21 mouse cellular contexts compared by ENCODE assay signal in the genomic region with DNA sequence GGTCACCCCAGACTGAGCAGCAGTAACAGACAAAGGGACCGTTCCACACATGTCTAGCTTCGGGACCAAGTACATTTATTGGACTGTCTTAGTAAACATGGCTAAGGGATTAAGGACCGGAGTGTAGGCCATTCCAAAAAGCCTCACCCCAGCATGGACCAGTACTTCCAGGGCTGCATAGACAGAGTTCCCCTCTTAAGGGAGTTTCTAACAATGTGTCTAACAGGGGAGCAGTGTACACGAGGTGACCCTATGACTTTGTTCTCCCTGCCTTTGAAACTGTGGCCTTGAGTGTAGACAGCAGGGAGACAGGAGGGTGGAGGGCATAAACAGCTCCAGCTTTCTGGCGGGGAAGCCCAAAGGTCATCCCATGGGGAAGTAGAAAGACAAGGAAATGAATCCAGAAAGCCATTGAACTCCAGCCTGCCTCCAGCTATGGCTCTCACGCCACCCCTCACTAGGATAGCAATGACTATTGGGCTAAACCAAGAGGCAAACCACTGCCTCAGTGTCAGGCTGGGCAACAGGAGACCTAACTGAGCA.
DNase-seq lines count a peak whose midpoint lies in the region; ATAC-seq and TF ChIP-seq lines count a peak whose summit lies in the region.
"Had no signal": no experiment of that assay in that cellular context is flagged by ENCODE, and none has a peak within 500 bp of the region (broad histone marks: within the 10 kb centered on the region; RNA-seq: fewer than 3 reads in every experiment).

No protein-coding gene starts in this region.

- TF ChIP-seq EP300 in stomach, postnatal 0 days (optimal IDR thresholded peaks at IDR 0.05), result no peak

- WGBS in hindbrain, embryonic 10.5 days, result 84% methylated on average over 6 of the region's 6 CpGs
- 79% methylated on average over 6 of the region's 6 CpGs for WGBS in hindbrain, embryonic 12.5 days
- WGBS in intestine, embryonic 14.5 days, result 64% methylated on average over 6 of the region's 6 CpGs
- 56% methylated on average over 6 of the region's 6 CpGs for WGBS in intestine, embryonic 16.5 days
- 68% methylated on average over 6 of the region's 6 CpGs for WGBS in stomach, postnatal 0 days

- no peak overlapping the region for H3K4me2 ChIP-seq in hindbrain, embryonic 12.5 days (replicated peaks)
- no peak overlapping the region for H3K4me2 ChIP-seq in intestine, embryonic 14.5 days (ENCODE audit: low read length)
- no peak overlapping the region for H3K4me2 ChIP-seq in intestine, embryonic 16.5 days (ENCODE audit: low read depth, low read length)
- no peak overlapping the region for H3K4me2 ChIP-seq in stomach, postnatal 0 days (replicated peaks; ENCODE audit: low read depth)
- H3K4me2 ChIP-seq: embryonic facial prominence, embryonic 12.5 days; forebrain, embryonic 15.5 days; heart, embryonic 11.5 days; heart, embryonic 15.5 days; hindbrain, embryonic 14.5 days had no signal

- H3K27me3 ChIP-seq in hindbrain, embryonic 10.5 days (ENCODE audit: insufficient read depth, poor library complexity, severe bottlenecking), result no peaks in the 10 kb centered on the region
- no peaks in the 10 kb centered on the region for H3K27me3 ChIP-seq in hindbrain, embryonic 12.5 days
- H3K27me3 ChIP-seq in intestine, embryonic 14.5 days (replicated peaks; ENCODE audit: control insufficient read depth, insufficient read depth, low read length), result no peaks in the 10 kb centered on the region
- no peaks in the 10 kb centered on the region for H3K27me3 ChIP-seq in intestine, embryonic 16.5 days (replicated peaks; ENCODE audit: control insufficient read depth, insufficient read depth, low read length)
- H3K27me3 ChIP-seq in stomach, postnatal 0 days (ENCODE audit: control insufficient read depth, insufficient read depth, low read length), result no peaks in the 10 kb centered on the region
- H3K27me3 ChIP-seq: forebrain, embryonic 15.5 days; heart, embryonic 15.5 days had no signal

- peak overlapping the region; percentile 3; the same call in 1 of the 2 replicates for H3K27ac ChIP-seq in hindbrain, embryonic 10.5 days
- H3K27ac ChIP-seq in hindbrain, embryonic 12.5 days, result no peak overlapping the region
- no peak overlapping the region for H3K27ac ChIP-seq in intestine, embryonic 14.5 days (ENCODE audit: low read depth)
- H3K27ac ChIP-seq in intestine, embryonic 16.5 days (ENCODE audit: low read length), result 0 out of 2 replicates have a peak overlapping the region, but pooled peaks have one; percentile 3
- 0 out of 2 replicates have a peak overlapping the region, but pooled peaks have one; percentile 30 for H3K27ac ChIP-seq in stomach, postnatal 0 days (replicated peaks)
- H3K27ac ChIP-seq: embryonic facial prominence, embryonic 12.5 days; forebrain, embryonic 15.5 days; heart, embryonic 15.5 days; hindbrain, embryonic 14.5 days had no signal

- H3K36me3 ChIP-seq in hindbrain, embryonic 10.5 days, result no peaks in the 10 kb centered on the region
- no peaks in the 10 kb centered on the region for H3K36me3 ChIP-seq in hindbrain, embryonic 12.5 days
- H3K36me3 ChIP-seq in intestine, embryonic 14.5 days (ENCODE audit: control insufficient read depth, insufficient read depth, low read length), result no peaks in the 10 kb centered on the region
- no peaks in the 10 kb centered on the region for H3K36me3 ChIP-seq in intestine, embryonic 16.5 days (ENCODE audit: control insufficient read depth, insufficient read depth, low read length)
- H3K36me3 ChIP-seq in stomach, postnatal 0 days (ENCODE audit: control insufficient read depth, insufficient read depth, low read length), result no peaks in the 10 kb centered on the region
- H3K36me3 ChIP-seq: embryonic facial prominence, embryonic 12.5 days; forebrain, embryonic 15.5 days; G1E; heart, embryonic 15.5 days had no signal

- no peaks in the 10 kb centered on the region for H3K9me3 ChIP-seq in hindbrain, embryonic 10.5 days
- no peaks in the 10 kb centered on the region for H3K9me3 ChIP-seq in hindbrain, embryonic 12.5 days (replicated peaks)
- H3K9me3 ChIP-seq in intestine, embryonic 14.5 days (ENCODE audit: control insufficient read depth, low read length), result no peaks in the 10 kb centered on the region
- no peaks in the 10 kb centered on the region for H3K9me3 ChIP-seq in intestine, embryonic 16.5 days (ENCODE audit: control insufficient read depth, low read length)
- no peaks in the 10 kb centered on the region for H3K9me3 ChIP-seq in stomach, postnatal 0 days (ENCODE audit: control insufficient read depth, low read length)
- H3K9me3 ChIP-seq: embryonic facial prominence, embryonic 12.5 days; forebrain, embryonic 15.5 days; G1E; heart, embryonic 15.5 days had no signal

- no peak overlapping the region for H3K4me3 ChIP-seq in hindbrain, embryonic 10.5 days
- no peak overlapping the region for H3K4me3 ChIP-seq in hindbrain, embryonic 12.5 days
- H3K4me3 ChIP-seq in intestine, embryonic 14.5 days (ENCODE audit: low read depth, low read length), result no peak overlapping the region
- no peak overlapping the region for H3K4me3 ChIP-seq in intestine, embryonic 16.5 days (ENCODE audit: low read length)
- no peak overlapping the region for H3K4me3 ChIP-seq in stomach, postnatal 0 days (ENCODE audit: low read depth, low read length)
- H3K4me3 ChIP-seq: embryonic facial prominence, embryonic 12.5 days; forebrain, embryonic 15.5 days; heart, embryonic 15.5 days had no signal

- no peak for TF ChIP-seq CTCF in stomach, postnatal 0 days (IDR thresholded peaks at IDR 0.05; ENCODE audit: low read depth)

- no peak for ATAC-seq in hindbrain, embryonic 12.5 days (ENCODE audit: low FRiP score)
- ATAC-seq in intestine, embryonic 14.5 days (replicated peaks; ENCODE audit: low FRiP score, low TSS enrichment, low read depth), result no peak; the same call in 1 of the 2 replicates
- ATAC-seq in intestine, embryonic 16.5 days, result peak; percentile 63
- no peak for ATAC-seq in stomach, postnatal 0 days (ENCODE audit: low FRiP score, low TSS enrichment)
- ATAC-seq: CD4-positive, CD25-positive, alpha-beta regulatory T cell, adult 4 months; forebrain, embryonic 15.5 days had no signal

- H3K4me1 ChIP-seq in hindbrain, embryonic 10.5 days (replicated peaks), result peaks cover 14% of the 10 kb centered on the region
- peaks cover 2% of the 10 kb centered on the region; the same call in 1 of the 2 replicates for H3K4me1 ChIP-seq in hindbrain, embryonic 12.5 days
- H3K4me1 ChIP-seq in intestine, embryonic 14.5 days (replicated peaks; ENCODE audit: control insufficient read depth, insufficient read depth, low read length), result peaks cover 3% of the 10 kb centered on the region; the same call in 1 of the 2 replicates
- peaks cover 7% of the 10 kb centered on the region; the same call in 1 of the 2 replicates for H3K4me1 ChIP-seq in intestine, embryonic 16.5 days (ENCODE audit: control insufficient read depth, insufficient read depth, low read length)
- H3K4me1 ChIP-seq in stomach, postnatal 0 days (replicated peaks; ENCODE audit: control insufficient read depth, insufficient read depth), result no peaks in the 10 kb centered on the region
- H3K4me1 ChIP-seq: forebrain, embryonic 15.5 days had no signal

- no peak overlapping the region for H3K9ac ChIP-seq in hindbrain, embryonic 12.5 days
- H3K9ac ChIP-seq in intestine, embryonic 14.5 days (ENCODE audit: low read length), result no peak overlapping the region
- H3K9ac ChIP-seq in intestine, embryonic 16.5 days (ENCODE audit: low read depth, low read length), result no peak overlapping the region
- H3K9ac ChIP-seq in stomach, postnatal 0 days (ENCODE audit: low read length), result no peak overlapping the region
- H3K9ac ChIP-seq: embryonic facial prominence, embryonic 12.5 days; forebrain, embryonic 15.5 days; heart, embryonic 15.5 days; hindbrain, embryonic 14.5 days had no signal

- no peak for DNase-seq in hindbrain, embryonic 10.5 days (ENCODE audit: low spot score)
- DNase-seq in intestine, embryonic 14.5 days (ENCODE audit: low spot score), result peak; percentile 51
- no peak for DNase-seq in stomach, postnatal 0 days (ENCODE audit: low spot score)
- no peak for DNase-seq in B cell, adult 2 months
- no peak for DNase-seq in embryo, embryonic 9.5 days (ENCODE audit: extremely low spot score)
- DNase-seq: adrenal gland, postnatal 10 days; cerebellum, adult 11-12 months; cerebellum, postnatal 10 days; gastrocnemius, postnatal 36 days; heart, adult 18-20 months; heart, postnatal 14 days; kidney, adult 2 months had no signal

Comparison
In these comparisons a context has a peak if more than half of its experiments do, and no peak if none do; other contexts are left out.
1. H3K27ac ChIP-seq: peak in hindbrain, embryonic 10.5 days (single experiment), intestine, embryonic 16.5 days (single experiment) and stomach, postnatal 0 days (single experiment); none in hindbrain, embryonic 12.5 days (single experiment) and intestine, embryonic 14.5 days (single experiment).